Mouse (Mus musculus): ENCODE data around the gene Tex48.

Gene Tex48

GRCm38 (mm10) chr4:63622378-63622835, at the start of gene Tex48:
Gene Tex48 (minus strand): TSS chr4:63622428.
- DNase-seq = peak; percentile 48

- DNase-seq = no peak
Measured at GRCm38 (mm10) chr4:63668255-63668654, 46.0 kb upstream of the Tex48 start.

GRCm38 (mm10) chr4:63665738-63666137, 43.5 kb upstream of the Tex48 start:
- DNase-seq = peak; percentile 32 to 51

GRCm38 (mm10) chr4:63663279-63663678, 41.1 kb upstream of the Tex48 start, which contains the start of gene Gm11214:
Gene Gm11214 (minus strand): TSS chr4:63663379.
- DNase-seq = no peak

- no peak for DNase-seq
Measured at GRCm38 (mm10) chr4:63661857-63662256, 39.6 kb upstream of the Tex48 start.

- DNase-seq = no peak
Measured at GRCm38 (mm10) chr4:63661426-63661825, 39.2 kb upstream of the Tex48 start.

- DNase-seq = no peak
Measured at GRCm38 (mm10) chr4:63659775-63660174, 37.5 kb upstream of the Tex48 start.

- DNase-seq = no peak
Measured at GRCm38 (mm10) chr4:63659086-63659485, 36.9 kb upstream of the Tex48 start.

GRCm38 (mm10) chr4:63654381-63654780, 32.2 kb upstream of the Tex48 start:
- peak; percentile 13 to 14 for DNase-seq

- no peak for DNase-seq
Measured at GRCm38 (mm10) chr4:63643956-63644726, 21.9 kb upstream of the Tex48 start.

- DNase-seq = no peak
Measured at GRCm38 (mm10) chr4:63639842-63640241, 17.6 kb upstream of the Tex48 start.

GRCm38 (mm10) chr4:63638603-63639002, 16.4 kb upstream of the Tex48 start:
- DNase-seq = no peak

- DNase-seq = no peak
Measured at GRCm38 (mm10) chr4:63633181-63633580, 11.0 kb upstream of the Tex48 start.

GRCm38 (mm10) chr4:63627111-63627510, 4.9 kb upstream of the Tex48 start:
- no peak for DNase-seq

GRCm38 (mm10) chr4:63625563-63626080, 3.4 kb upstream of the Tex48 start:
- no peak for DNase-seq

- no peak for DNase-seq
Measured at GRCm38 (mm10) chr4:63621861-63622260, 367 bp downstream of the Tex48 start.

- no peak for DNase-seq
Measured at GRCm38 (mm10) chr4:63608391-63608790, 13.8 kb downstream of the Tex48 start.

- DNase-seq = no peak
Measured at GRCm38 (mm10) chr4:63605968-63606367, 16.3 kb downstream of the Tex48 start.

GRCm38 (mm10) chr4:63605545-63605944, 16.7 kb downstream of the Tex48 start:
- DNase-seq = no peak

GRCm38 (mm10) chr4:63604945-63605344, 17.3 kb downstream of the Tex48 start, which contains the start of gene Gm11213:
Gene Gm11213 (minus strand): TSS chr4:63605261.
- no peak for DNase-seq

GRCm38 (mm10) chr4:63601263-63601662, 21.0 kb downstream of the Tex48 start:
- DNase-seq = no peak

- DNase-seq = no peak
Measured at GRCm38 (mm10) chr4:63600786-63601185, 21.4 kb downstream of the Tex48 start.

- DNase-seq = no peak
Measured at GRCm38 (mm10) chr4:63596010-63596409, 26.2 kb downstream of the Tex48 start.

GRCm38 (mm10) chr4:63595259-63595658, 27.0 kb downstream of the Tex48 start:
- DNase-seq = no peak

Measured in cerebellum, postnatal 10 days (tissue).